Mouse (Mus musculus) limb, embryonic 11.5 days (tissue): ENCODE data around the gene Myh9. TPM values are rescaled to one million over a fixed set of nuclear protein-coding genes. Genes with fewer than 3 reads are reported as not detected.

Experiments used
- ATAC-seq: fragments of 200-750 bp; cut with Nextera tagmentation; 2 replicates; pipeline ENCODE4 v1.8.0; 2017; ENCODE audit warnings: low read depth; ENCODE audit not compliant: insufficient number of reproducible peaks, low FRiP score, low TSS enrichment
- DNase-seq: peaks from one replicate; pipeline ENCODE4 v3.0.0-alpha.2; 2015; ENCODE audit warnings: low spot score
- H3K27ac ChIP-seq: fragments of 300-500 bp; sonication (generic); replicated peaks from 2 replicates; pipeline ENCODE4 v1.5.1; 2014; ENCODE audit warnings: low read depth, mild to moderate bottlenecking, low read length
- H3K27me3 ChIP-seq: fragments of 300-500 bp; sonication (generic); 2 replicates; pipeline ENCODE4 v1.6.1; 2014; ENCODE audit warnings: mild to moderate bottlenecking, low read length, mixed read lengths; ENCODE audit not compliant: control insufficient read depth, insufficient read depth
- H3K36me3 ChIP-seq: fragments of 300-500 bp; sonication (generic); 2 replicates; pipeline ENCODE4 v1.6.1; 2014; ENCODE audit warnings: mild to moderate bottlenecking, low read length, moderate library complexity, mixed read lengths; ENCODE audit not compliant: control insufficient read depth, insufficient read depth
- H3K4me1 ChIP-seq: fragments of 300-500 bp; sonication (generic); 2 replicates; pipeline ENCODE4 v1.6.1; 2014; ENCODE audit warnings: low read length, mixed read lengths; ENCODE audit not compliant: control insufficient read depth, insufficient read depth
- H3K4me2 ChIP-seq: fragments of 300-500 bp; sonication (generic); 2 replicates; pipeline ENCODE4 v1.6.1; 2014; ENCODE audit warnings: low read depth, mild to moderate bottlenecking, moderate library complexity; ENCODE audit not compliant: severe bottlenecking
- H3K4me3 ChIP-seq: fragments of 300-500 bp; sonication (generic); 2 replicates; pipeline ENCODE4 v1.5.1; 2014; ENCODE audit warnings: low read depth, low read length
- H3K9ac ChIP-seq: fragments of 300-500 bp; sonication (generic); 2 replicates; pipeline ENCODE4 v1.6.1; 2014; ENCODE audit warnings: mild to moderate bottlenecking, low read length
- H3K9me3 ChIP-seq: fragments of 300-500 bp; sonication (generic); 2 replicates; pipeline ENCODE4 v1.6.1; 2016; ENCODE audit warnings: low read length; ENCODE audit not compliant: control insufficient read depth
- WGBS: fragments of 180-500 bp; shearing (Covaris S2); extraction: QIAGEN DNeasy Blood & Tissue Kit; methylation state at CpG from one replicate; pipeline ENCODE4 v1.1.7; 2014; 5-methylcytosine and 5-hydroxymethylcytosine counted together
- polyA plus RNA-seq: library from polyadenylated mRNA; unstranded; fragments of >200 nt; fragmentation: Nextera tagmentation; extraction: Ambion mirVana; gene quantifications from 2 replicates; pipeline ENCODE4 v1.2.1, GENCODE M21; 2014

Gene Myh9
- polyA plus RNA-seq, 1 experiment from 2014 or later = 33.2 TPM

GRCm38 (mm10) chr15:77831138-77831579 lies 10.8 kb downstream of the Myh9 start:
- H3K4me3 ChIP-seq = no peak overlapping the region
- no peak for ATAC-seq
- DNase-seq = no peak
- H3K27me3 ChIP-seq = no peaks in the 10 kb centered on the region
- H3K36me3 ChIP-seq = no peaks in the 10 kb centered on the region
- no peak overlapping the region for H3K27ac ChIP-seq
- 94% methylated on average over 2 of the region's 2 CpGs for WGBS
- no peaks in the 10 kb centered on the region for H3K9me3 ChIP-seq
- peaks cover 28% of the 10 kb centered on the region for H3K4me1 ChIP-seq
- H3K4me2 ChIP-seq = no peak overlapping the region
- H3K9ac ChIP-seq = no peak overlapping the region

DNA sequence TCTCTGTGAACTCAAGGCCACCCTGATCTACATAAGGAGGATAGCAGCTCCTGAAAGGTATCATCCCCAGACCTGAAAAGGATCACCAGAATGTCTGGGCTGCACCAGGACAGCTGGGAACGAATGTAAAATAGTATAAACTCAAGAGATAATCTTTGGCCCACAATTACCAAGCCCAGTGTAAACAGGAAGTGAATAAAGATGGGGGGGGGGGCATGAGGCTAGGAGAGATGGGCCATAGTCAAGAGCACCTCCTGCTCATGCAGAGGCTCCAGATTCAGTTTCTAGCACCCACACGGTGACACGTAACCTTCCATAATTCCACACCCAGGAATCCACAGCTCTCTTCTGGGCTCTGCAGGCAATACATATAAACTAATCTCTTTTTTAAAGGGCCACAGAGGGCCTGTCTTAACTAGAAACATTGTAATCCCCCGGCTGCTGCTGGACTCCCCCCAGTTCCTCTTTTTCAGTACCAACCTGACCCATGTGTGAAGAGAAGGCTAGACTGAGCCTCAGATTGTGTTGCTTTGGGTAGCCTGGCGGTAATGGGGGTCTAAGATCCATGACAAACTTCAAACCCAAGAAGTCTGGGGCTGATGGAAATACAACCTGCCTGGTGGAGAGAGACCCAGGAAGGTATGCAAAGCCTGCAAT lies 11.4 kb downstream of the Myh9 start:
- H3K4me3 ChIP-seq = no peak overlapping the region
- no peak for ATAC-seq
- no peak overlapping the region for H3K4me2 ChIP-seq
- H3K9me3 ChIP-seq = no peaks in the 10 kb centered on the region
- no peak for DNase-seq
- no peaks in the 10 kb centered on the region for H3K36me3 ChIP-seq
- 87% methylated on average over 5 of the region's 5 CpGs for WGBS
- no peak overlapping the region for H3K27ac ChIP-seq
- no peaks in the 10 kb centered on the region for H3K27me3 ChIP-seq
- H3K9ac ChIP-seq = no peak overlapping the region
- H3K4me1 ChIP-seq = peaks cover 23% of the 10 kb centered on the region

DNA sequence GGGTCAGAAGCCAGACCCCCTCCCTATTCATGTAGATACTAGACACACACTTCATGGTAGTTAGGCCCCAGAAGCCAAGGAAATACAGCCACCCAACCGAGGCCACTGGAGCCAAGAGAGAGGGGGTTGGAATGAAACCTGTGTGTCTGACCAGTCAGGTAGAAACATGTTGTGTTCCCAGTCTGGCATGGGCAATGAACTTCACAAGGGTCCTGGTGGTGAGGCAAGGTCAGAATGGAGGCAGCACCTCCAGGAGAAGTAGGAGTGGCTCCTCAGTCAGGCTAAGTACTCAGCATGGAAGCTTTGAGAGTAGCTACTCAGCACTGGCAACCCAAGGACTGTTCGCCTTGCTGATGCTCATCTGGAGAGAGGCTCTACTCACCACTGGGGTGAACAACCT lies 12.4 kb downstream of the Myh9 start:
- H3K4me3 ChIP-seq = no peak overlapping the region
- DNase-seq (no peak), ATAC-seq (no peak)
- peaks cover 20% of the 10 kb centered on the region for H3K4me1 ChIP-seq
- WGBS = 90% methylated on average over 2 of the region's 2 CpGs
- H3K9ac ChIP-seq = no peak overlapping the region
- H3K27ac ChIP-seq = no peak overlapping the region
- H3K27me3 ChIP-seq = no peaks in the 10 kb centered on the region
- no peaks in the 10 kb centered on the region for H3K36me3 ChIP-seq
- no peaks in the 10 kb centered on the region for H3K9me3 ChIP-seq
- no peak overlapping the region for H3K4me2 ChIP-seq

GRCm38 (mm10) chr15:77828910-77829309 lies 13.1 kb downstream of the Myh9 start:
- H3K36me3 ChIP-seq = no peaks in the 10 kb centered on the region
- H3K9me3 ChIP-seq = no peaks in the 10 kb centered on the region
- H3K4me2 ChIP-seq = no peak overlapping the region
- peaks cover 16% of the 10 kb centered on the region for H3K4me1 ChIP-seq
- H3K4me3 ChIP-seq = no peak overlapping the region
- WGBS = 96% methylated on average over 6 of the region's 6 CpGs
- no peak overlapping the region for H3K27ac ChIP-seq
- no peak overlapping the region for H3K9ac ChIP-seq
- H3K27me3 ChIP-seq = no peaks in the 10 kb centered on the region
- ATAC-seq = no peak
- DNase-seq = no peak

GRCm38 (mm10) chr15:77828242-77828641 lies 13.7 kb downstream of the Myh9 start:
- Histone ChIP-seq H3K27me3 (no peaks in the 10 kb centered on the region), H3K9ac (no peak overlapping the region), H3K4me3 (no peak overlapping the region), H3K27ac (peak overlapping the region; percentile 53; the same call in 1 of the 2 replicates), H3K4me2 (no peak overlapping the region), H3K4me1 (peaks cover 13% of the 10 kb centered on the region), H3K36me3 (no peaks in the 10 kb centered on the region), H3K9me3 (no peaks in the 10 kb centered on the region)
- DNase-seq (no peak), ATAC-seq (no peak)
- 91% methylated on average over 12 of the region's 12 CpGs for WGBS

- ATAC-seq (0 out of 2 replicates have a peak, but pooled peaks have one; percentile 41), DNase-seq (no peak)
- Histone ChIP-seq H3K9ac (no peak overlapping the region), H3K4me3 (no peak overlapping the region), H3K27me3 (no peaks in the 10 kb centered on the region), H3K9me3 (no peaks in the 10 kb centered on the region), H3K4me2 (no peak overlapping the region), H3K36me3 (no peaks in the 10 kb centered on the region), H3K27ac (peak overlapping the region; percentile 53), H3K4me1 (peaks cover 13% of the 10 kb centered on the region)
- 27% methylated on average over 6 of the region's 6 CpGs for WGBS
Measured at GRCm38 (mm10) chr15:77827794-77828193, 14.2 kb downstream of the Myh9 start.

DNA sequence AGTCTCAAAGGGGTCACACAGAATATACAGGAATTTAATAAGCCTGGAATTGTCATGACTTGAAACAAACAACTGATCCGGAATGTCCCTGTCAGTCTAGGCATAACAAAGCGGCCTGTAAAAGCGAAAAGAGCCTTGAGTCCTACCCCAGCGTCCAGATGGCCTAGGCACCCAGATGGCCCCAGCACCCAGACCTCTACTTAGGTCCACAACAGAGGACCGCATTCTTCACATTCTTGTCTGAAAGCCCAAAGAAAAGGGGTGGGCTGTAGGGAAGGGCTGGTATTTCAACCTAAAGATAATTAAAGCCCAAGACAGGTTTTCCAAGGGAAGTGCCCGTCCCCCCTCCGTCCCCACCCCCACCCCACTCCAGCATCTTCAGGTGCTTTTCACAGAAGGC lies 14.6 kb downstream of the Myh9 start:
- Histone ChIP-seq H3K27ac (peak overlapping the region; percentile 53), H3K4me3 (no peak overlapping the region), H3K9me3 (no peaks in the 10 kb centered on the region), H3K9ac (no peak overlapping the region), H3K27me3 (no peaks in the 10 kb centered on the region), H3K4me2 (no peak overlapping the region), H3K4me1 (peaks cover 13% of the 10 kb centered on the region), H3K36me3 (no peaks in the 10 kb centered on the region)
- WGBS = 19% methylated on average over 7 of the region's 7 CpGs
- peak; percentile 52 for DNase-seq
- no peak for ATAC-seq

- H3K4me3 ChIP-seq = no peak overlapping the region
- ATAC-seq = no peak
Measured at GRCm38 (mm10) chr15:77825382-77825781, 16.6 kb downstream of the Myh9 start.

GRCm38 (mm10) chr15:77824321-77824720 lies 17.7 kb downstream of the Myh9 start:
- ATAC-seq (no peak), DNase-seq (no peak)
- H3K4me1 ChIP-seq = peaks cover 24% of the 10 kb centered on the region
- no peak overlapping the region for H3K4me2 ChIP-seq
- H3K36me3 ChIP-seq = peaks cover 3% of the 10 kb centered on the region; the same call in 1 of the 2 replicates
- no peak overlapping the region for H3K9ac ChIP-seq
- no peak overlapping the region for H3K27ac ChIP-seq
- 93% methylated on average over 1 of the region's 1 CpGs for WGBS
- H3K27me3 ChIP-seq = no peaks in the 10 kb centered on the region
- no peaks in the 10 kb centered on the region for H3K9me3 ChIP-seq
- H3K4me3 ChIP-seq = no peak overlapping the region

More at GRCm38 (mm10) chr15:77825382-77825781, 16.6 kb downstream of the Myh9 start:
- H3K4me2 ChIP-seq = no peak overlapping the region
- H3K27me3 ChIP-seq = no peaks in the 10 kb centered on the region
- H3K36me3 ChIP-seq = no peaks in the 10 kb centered on the region
- no peak for DNase-seq
- H3K4me1 ChIP-seq = peaks cover 20% of the 10 kb centered on the region
- H3K9me3 ChIP-seq = no peaks in the 10 kb centered on the region
- H3K9ac ChIP-seq = no peak overlapping the region
- 90% methylated on average over 1 of the region's 1 CpGs for WGBS
- H3K27ac ChIP-seq = no peak overlapping the region
